Mouse (Mus musculus): Measurements from ENCODE around the gene Tbk1. TPM values are rescaled to one million over a fixed set of nuclear protein-coding genes. Genes with fewer than 3 reads are reported as not detected.

Tbk1 gene
- total RNA-seq, 4 experiments from 2014 or later, result 39.5 to 57.7 (median 47.9) TPM

- DNase-seq, result no peak
These were observed 819 bp upstream of the Tbk1 start for GRCm38 (mm10) chr10:121587371-121587840.

DNA sequence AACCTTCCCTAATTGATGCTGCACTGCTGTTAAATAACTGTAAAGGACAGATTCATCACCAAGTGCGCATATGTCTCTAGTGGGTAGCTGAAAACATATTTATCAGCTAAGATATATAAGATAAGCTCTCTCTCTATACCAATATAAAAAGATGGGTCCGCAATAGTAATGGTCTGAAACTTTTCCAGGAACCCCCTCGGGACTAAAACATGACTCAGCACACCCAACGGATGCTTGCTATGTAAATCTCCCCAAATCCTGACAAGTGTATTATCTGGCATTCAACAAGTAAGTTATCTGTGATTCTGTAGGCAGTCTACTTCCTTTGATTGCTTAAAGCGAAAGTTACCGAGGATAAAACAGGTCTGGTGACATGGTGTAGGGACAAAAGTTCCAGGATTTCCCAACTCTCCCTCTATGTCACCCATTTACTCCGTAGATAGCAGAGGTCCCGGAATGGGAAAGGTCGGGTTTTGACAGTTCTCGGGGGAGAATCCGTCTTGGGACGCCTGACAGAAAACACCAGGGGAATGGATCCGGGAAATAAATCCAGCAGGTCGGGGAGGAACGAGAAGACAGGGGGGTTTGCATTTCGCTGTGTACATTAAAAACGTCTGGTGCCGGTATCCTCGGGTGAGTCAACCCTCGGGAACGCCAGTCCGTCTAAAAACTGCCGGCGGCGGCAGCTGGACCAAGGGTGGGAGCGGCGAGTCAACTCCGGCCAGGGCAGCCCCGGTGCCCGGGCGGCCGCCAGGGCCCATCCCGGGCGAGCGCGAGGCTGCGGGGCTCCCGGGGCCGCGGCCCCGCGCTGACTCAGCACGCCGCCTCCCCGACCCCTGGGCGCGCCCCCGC lies 570 bp downstream of the Tbk1 start:
- peak; percentile 32 for DNase-seq

DNA sequence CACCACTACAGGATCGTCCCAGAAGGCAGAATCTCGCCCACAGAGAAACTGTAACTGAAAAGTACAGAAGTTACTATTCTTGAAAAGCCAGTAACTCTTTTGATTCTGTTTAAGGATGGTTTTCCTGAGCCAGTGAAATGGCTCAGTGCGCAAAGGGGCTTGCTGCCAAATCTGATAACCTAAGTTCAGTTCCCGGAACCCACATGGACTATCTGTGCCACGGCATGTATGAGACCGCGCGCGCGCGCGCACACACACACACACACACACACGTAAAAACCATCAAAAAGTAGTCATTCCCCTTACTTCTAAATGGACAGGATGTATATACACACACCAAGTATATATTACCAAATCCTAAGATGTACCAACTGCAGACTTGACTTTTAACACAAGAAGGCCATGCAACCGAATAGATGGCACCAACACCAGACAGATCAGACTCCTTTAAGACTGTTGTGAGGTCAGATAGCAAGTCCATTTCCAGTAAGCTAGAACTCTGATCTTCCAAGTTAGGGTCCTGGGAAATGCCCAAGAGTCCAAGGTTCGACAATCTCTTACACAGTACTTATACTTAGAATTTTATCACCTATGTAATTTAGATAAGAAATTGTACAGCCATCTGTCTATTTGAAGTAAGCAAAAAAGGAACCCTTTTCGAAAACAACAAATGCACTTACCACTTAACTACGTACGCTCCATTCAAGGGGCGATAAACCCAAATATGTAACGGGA lies 1.4 kb downstream of the Tbk1 start:
- no peak for DNase-seq

DNA sequence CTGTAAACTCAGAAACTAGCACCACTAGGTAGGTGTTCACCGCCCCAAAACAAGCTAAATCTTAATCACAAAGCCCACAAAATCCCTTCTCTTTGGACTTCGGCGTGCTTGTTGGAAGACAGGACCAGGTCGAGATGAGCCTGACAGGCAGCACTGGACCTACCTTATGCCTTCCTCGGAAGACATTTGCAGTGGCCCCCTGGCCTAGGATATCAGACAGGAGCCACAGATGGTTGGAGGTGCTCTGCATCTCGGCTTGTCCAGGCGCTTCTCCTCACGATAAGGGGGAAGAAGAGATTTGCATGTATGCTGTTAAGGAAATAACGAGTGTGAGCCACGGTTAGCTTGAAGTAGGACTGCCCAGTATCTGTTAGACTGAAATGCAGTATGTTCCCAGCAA lies 2.6 kb downstream of the Tbk1 start:
- no peak for DNase-seq

GRCm38 (mm10) chr10:121583016-121583415 lies 3.6 kb downstream of the Tbk1 start:
- DNase-seq, result no peak

DNA sequence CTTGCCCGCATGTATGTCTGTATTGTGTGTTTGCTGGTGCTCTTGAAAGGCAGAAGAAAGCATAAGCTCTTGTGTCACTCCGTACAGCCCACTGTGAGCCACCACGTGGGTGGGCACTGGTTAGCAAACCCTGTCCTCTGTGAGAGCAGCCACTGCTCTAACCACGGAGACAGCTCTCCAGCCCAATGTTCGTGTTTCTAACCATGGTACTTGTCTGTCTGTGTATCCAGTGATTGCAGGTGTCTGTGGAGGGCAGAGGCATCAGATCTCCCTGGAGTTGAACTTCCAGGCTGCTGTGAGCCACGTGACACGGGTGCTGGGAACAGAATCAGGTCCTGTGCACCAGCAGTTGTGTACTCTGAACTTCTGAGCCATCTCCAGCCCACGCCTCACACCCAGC lies 4.3 kb downstream of the Tbk1 start:
- no peak for DNase-seq

- no peak for DNase-seq
These were observed 5.2 kb downstream of the Tbk1 start for GRCm38 (mm10) chr10:121581405-121581804.

DNA sequence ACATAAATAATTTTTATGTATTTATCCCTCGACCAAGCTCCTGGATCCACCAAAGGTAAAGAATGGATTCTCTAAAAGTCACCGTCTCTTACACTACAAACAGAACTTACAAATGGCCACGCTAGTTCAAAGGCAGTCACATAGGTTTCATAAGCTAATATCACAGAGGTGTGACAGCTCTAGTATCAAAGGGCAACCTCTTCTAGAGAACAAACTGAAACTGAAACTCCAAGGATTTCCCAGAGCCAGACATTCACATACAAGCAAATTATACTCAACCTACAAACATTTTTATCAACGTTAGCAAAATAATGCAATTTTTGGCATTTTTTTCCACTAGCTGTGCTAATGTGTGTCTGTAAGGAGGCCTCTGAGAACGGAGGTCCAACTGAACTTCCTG lies 6.2 kb downstream of the Tbk1 start:
- no peak for DNase-seq

DNA sequence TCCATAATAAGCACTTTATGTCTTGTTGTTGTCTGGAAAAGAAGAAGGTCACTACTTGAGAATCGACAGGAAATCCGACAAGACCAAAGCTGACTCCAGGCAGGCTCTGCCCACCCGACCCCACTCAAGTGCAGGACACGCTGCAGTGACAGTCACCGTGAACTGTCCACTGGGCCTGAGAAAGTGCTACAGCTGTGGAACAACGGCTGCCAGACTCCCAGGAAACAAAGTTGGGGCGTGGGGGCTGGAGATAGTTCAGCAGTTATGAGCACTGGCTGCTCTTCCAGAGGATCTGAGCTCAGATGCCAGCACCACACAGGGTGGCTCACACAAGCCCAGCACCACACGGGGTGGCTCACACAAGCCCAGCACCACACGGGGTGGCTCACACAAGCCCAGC lies 10.2 kb downstream of the Tbk1 start:
- no peak for DNase-seq

DNA sequence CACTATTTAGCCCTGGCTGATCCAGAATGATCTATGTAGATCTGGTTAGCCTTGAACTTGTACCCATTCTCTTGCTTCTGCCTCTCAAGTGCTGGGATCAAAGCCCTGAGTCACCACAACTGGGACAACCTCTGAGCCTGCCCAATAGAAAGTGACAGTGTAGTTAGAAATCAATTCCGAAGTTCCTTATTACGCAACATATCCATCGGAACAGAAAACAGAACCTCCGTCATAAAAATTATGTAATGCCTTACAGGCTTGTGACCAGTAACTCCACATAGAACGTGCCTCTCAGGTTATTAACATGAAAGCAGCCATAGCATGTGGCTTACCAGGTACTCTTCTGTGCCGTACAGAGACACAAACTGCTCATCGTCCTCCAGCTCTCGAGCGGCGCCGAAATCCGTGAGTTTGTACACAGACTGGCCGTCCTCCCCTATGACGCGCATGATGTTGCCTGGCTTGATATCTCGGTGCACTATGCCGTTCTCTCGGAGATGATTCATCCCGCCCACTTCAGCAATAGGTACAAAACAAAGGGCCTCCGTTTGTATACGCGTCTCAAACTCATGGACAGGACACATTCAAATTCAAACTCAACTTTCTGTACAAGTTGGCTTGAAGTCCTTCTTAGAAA lies 15.0 kb downstream of the Tbk1 start:
- peak; percentile 31 for DNase-seq

- DNase-seq, result no peak
These were observed 15.6 kb downstream of the Tbk1 start for GRCm38 (mm10) chr10:121571031-121571430.

DNA sequence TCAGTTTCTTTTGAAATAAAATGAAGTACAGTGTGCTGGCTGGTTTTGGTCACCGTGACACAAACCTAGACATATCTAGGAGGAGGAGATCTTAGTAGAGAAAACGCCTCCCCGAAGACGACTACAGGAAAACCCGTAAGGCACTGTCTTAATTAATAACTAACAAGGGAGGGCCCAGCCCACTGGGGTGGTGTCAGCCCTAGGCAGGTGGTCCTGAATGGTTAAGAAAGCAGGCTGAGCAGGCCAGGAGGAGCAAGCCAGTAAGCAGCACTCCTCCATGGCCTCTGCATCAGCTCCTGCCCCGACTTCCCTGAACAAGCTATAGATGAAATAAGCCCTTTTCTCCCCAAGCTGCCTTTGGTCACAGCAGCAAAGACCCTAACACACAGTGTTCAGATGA lies 16.8 kb downstream of the Tbk1 start:
- no peak for DNase-seq

GRCm38 (mm10) chr10:121569001-121569589 lies 17.5 kb downstream of the Tbk1 start:
- DNase-seq, result no peak

DNA sequence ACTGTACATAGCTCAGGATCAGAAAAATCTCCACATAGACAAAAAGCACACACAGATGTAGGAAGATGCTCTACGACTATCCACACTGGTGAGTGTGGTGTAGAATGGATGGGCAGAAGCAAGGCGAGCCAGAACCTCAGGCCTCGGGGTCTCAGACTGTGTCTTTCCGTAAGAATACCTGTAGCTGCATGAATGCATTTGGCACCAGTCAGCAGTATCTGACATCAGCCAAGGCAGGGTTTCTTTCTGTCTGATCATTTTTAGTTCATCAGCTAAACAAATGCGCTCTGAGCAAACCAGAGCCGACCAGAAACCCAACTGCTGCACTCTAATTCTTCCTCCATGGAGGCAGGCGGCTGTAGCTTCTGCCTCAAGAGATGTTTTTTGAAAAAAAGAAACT lies 18.1 kb downstream of the Tbk1 start:
- no peak for DNase-seq

- no peak for DNase-seq
These were observed 18.6 kb downstream of the Tbk1 start for GRCm38 (mm10) chr10:121568026-121568425.

DNA sequence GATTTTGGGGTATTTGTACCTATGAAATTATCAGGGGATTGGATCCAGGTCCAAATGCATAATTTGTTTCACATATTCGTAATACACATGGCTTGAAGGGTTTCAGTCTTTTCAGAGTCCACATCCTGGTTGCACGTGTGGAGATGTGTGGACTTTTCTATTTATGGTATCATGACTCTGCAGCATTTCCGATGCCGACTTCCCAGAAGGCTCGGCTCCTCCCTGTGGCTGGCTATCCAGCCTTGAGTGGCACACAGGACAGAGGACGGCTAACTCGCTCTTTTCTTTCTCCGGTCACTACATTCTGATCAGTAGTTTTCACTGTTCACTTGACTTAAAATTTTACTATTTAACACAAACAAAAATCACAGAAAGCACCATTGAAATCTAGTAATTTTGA lies 22.1 kb downstream of the Tbk1 start:
- DNase-seq, result no peak

DNA sequence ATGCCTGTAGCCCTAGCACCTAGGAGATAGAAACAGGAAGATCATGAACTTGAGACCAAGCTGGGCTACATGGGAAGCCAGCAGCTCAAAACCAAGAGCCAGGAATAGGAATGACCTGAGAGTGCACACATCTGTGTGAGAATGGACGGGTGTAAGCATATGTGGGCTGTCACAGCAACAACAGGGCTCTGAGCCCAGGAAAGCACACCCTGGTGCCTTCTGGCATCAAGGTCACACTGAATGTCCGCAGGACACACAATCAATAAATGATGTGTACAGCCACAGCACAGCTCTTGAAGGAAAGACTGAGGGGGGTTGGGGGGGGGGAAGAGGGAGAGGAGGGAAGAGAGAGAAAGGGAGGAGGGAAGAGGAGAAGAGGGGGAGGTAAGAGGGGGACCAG lies 28.4 kb downstream of the Tbk1 start:
- no peak for DNase-seq

DNA sequence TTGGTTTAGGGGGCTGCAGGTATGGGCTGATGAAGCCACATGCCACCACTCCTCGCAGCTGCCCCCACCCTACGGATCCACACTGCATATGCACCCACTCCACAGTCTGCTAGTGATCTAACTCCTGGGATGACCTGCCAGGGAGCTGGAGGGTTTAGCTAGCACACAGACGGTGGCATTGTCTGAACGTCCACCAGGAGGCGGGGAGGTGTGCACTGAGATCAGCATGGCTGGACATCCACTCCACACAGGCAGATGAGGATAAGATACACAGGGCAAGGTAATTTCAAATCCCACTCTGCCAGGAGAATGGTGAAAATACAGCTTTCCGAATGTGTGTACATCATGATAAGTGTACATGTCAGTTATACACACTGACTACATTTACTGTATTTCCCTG lies 30.3 kb downstream of the Tbk1 start:
- no peak for DNase-seq

GRCm38 (mm10) chr10:121550334-121550733 lies 36.3 kb downstream of the Tbk1 start:
- DNase-seq, result no peak

GRCm38 (mm10) chr10:121549670-121550069 lies 36.9 kb downstream of the Tbk1 start:
- no peak for DNase-seq

- no peak for DNase-seq
These were observed 39.4 kb downstream of the Tbk1 start for GRCm38 (mm10) chr10:121547162-121547561.

DNA sequence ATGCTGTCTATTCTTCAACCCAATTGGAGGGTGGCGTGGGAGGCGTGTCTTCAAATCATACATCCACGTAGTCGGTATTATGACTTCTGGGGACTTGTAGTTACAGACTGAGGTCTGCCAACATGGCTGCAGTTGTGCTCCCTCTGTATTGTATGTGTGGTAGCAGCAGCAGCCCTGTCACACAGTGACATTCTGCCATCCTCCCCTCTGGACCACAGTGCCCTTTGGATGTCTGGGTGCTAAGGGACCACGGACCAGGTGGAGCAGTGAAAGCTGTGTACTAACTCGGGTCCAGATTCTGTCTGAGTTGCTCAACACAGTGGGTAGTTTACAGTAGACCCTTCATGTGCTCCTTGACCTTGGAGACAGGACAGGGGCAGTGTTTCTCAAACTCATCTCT lies 43.0 kb downstream of the Tbk1 start:
- no peak for DNase-seq

DNA sequence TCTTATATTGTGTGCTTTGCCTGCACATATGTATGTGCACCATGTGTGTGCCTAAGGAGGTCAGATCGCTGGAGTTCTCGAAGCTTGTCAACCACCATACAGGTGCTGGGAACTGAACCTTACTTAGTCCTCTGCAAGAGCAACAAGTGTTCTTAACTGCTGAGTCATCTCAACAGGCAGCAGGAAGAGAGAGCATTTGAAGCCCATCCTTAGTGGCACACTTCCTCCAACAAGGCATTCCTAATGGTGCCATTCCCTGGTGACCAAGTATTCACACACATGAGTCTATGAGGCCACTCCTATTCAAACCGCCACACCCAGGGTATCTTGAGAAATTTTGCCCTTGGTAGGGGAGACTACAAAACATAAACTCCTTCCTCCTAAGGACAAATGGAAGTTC lies 44.4 kb downstream of the Tbk1 start:
- no peak for DNase-seq
